Mouse (Mus musculus) urinary bladder, postnatal 25 days (tissue): ENCODE results near the gene Apip.

Source experiments
- DNase-seq: peaks from one replicate; pipeline ENCODE4 v3.0.0; 2022; ENCODE audit warnings: low spot score

Apip gene

GRCm38 (mm10) chr2:103102595-103102994 lies 29.1 kb downstream of the Apip start:
- DNase-seq, result no peak

GRCm38 (mm10) chr2:103106172-103106571 lies 32.7 kb downstream of the Apip start:
- no peak for DNase-seq

GRCm38 (mm10) chr2:103111669-103112068 lies 38.2 kb downstream of the Apip start:
- DNase-seq, result no peak

GRCm38 (mm10) chr2:103117212-103117611 lies 43.7 kb downstream of the Apip start:
- no peak for DNase-seq

DNA sequence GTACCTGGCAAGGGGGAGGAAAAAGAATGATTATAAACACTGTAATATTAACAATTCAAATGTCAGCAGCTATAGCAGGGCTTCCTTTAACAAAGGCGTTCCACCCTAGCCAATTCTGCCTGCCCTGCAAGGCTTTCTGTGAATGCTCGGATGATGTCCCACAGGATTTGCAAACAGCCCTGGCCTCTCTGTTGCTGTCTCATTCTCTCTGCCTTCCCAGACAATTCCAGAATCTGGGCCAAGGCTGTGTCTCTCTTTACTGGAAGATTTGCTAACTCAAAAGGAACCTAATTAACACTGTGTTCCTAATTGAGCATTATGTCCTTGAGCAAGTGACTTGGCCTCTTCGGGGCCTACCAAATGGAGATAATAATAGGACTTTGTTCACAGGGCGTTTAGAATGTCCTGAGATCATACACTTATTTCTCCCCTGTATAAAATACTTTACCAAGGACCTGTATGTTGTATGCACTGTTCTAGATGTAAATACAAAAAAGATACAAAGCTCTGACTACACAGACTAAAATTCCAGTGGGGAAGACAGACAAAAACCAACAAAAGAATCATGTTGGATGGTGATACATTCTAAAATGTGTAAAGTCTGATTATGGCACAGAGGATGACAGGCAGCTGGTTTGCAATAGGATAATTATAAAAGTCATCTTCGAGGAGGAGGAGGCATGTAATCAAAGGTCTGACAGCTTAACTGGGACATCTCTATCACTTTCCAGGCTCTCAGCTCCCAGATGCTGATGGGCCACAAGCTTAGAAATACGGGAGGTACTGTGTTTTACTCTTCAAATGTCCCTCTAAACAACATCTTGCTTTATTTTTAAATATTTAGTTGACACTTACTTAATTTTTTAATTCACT lies 45.1 kb downstream of the Apip start:
- no peak for DNase-seq

- no peak for DNase-seq
Measured at GRCm38 (mm10) chr2:103119197-103119854, 45.9 kb downstream of the Apip start.

DNA sequence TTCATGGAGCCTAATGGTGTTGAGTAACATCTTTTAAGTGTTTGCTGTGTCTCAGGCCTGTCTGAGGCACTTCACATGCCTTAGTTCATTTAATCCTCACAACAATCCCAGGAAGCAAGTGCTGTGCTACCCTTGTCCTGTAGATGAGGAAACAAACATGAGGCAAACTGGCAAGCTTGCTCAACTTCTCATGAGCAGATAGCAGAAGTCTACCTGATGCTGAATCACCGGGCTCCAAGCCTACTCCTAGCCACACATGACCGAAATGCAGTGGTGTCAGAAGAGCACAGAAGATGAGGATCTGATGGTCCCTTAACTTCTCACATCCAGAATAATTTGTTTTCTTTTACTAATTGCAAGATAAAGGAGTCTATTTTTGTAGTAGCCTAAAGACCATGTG lies 56.2 kb downstream of the Apip start:
- DNase-seq, result no peak

DNA sequence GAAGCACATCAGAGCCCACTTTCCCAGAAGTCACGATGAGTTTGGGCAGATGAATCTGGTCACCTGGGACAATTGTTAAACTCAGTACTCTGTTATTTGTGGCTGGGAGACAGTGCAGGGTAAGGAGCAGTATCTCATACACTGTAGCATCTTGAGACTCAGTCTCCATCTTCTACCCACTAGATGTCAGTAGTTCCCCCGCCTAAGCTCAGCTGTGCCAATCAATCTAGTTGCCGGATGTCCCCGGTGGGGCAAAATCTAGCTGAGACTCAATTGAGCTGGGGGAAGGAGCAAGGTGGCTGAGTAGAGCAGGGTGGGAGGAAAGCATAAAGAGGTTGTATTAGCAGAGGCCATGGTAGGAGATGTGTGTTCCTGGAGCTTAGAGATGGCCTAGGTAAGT lies 57.7 kb downstream of the Apip start:
- DNase-seq, result no peak

GRCm38 (mm10) chr2:103138529-103139265 lies 65.2 kb downstream of the Apip start:
- no peak for DNase-seq
